Mouse (Mus musculus) kidney, adult 2 months (tissue): ENCODE results near the gene Plppr2.

Experiments
- CTCF ChIP-seq: fragments of 200-500 bp; conservative IDR thresholded peaks from 2 replicates; pipeline ENCODE4 v1.5.1; 2011; ENCODE audit warnings: low read depth, mild to moderate bottlenecking, control low read depth, low read length, moderate library complexity, mixed read lengths; ENCODE audit not compliant: insufficient read depth, insufficient read length
- POLR2A ChIP-seq: fragments of 200-500 bp; IDR thresholded peaks from one replicate; pipeline ENCODE4 v1.6.1; 2011; ENCODE audit warnings: low read depth, low read length, control low read depth

DNA sequence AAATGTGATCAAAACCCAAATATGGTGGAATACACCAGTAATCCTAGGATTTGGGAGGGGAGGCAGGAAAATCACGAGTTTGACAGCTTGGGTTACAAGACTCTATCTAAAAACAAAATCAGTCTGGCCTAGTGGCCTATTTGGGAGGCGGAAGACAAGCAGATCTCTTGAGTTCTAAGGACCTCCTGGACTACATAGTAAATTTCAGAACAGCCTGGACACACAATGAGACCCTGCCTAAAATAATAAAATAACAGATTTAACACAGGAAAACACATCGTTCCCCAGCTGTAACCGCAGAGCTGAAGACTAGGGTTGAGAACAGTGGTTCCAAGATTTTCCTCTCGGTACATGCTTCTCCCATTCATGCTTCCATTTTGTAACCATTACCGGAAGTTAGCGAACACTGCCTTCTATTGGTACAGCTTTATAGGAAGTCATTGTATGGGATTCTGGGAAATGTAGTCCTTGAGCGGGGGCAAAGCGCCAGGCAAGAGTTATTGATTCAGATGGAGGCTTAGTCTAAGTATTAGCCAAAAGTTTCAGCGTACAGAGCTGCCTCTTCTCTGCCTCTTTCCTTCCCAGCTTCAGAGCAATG is 35.5 kb upstream of the Plppr2 start:
- TF ChIP-seq CTCF (no peak), POLR2A (no peak)
